Mouse (Mus musculus): Measurements from ENCODE around the gene Klf3. TPM values are rescaled to one million over a fixed set of nuclear protein-coding genes. Genes with fewer than 3 reads are reported as not detected.

Gene Klf3
- polyA plus RNA-seq, 1 experiment from 2014 or later: 25.1 TPM

DNA sequence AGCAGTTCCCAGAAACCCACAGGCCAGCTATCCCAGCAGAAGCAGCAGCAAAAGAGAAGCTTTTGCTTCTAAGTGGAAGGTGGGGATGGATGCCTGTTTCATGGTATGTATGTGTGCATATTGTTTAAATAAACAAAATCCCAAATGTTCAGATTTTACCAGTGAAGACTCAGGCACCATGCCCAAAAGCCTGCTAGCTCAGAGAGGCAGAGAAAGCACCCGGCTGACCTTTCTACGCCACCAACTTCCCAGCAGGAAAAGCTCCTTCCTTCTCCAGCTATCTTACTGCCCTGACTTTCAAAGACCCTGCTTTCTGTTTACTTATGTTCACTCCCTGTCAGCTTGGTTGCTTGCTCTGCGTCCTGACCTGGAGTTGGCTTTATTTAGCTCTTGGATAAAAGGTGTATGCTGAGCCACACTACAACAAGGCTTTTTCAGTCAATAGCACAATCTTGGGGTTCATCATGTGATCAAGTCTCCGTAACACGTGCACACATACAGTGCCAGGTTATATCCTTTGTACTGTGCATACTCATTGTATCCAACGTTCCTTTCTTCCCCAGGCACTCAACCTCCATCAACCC is 35.9 kb downstream of the Klf3 start:
- Histone ChIP-seq H3K4me3 (ENCODE audit: low read depth, low read length) (no peak overlapping the region), H3K27me3 (ENCODE audit: control insufficient read depth, insufficient read depth, low read depth, low read length) (no peaks in the 10 kb centered on the region), H3K27ac (ENCODE audit: low read length) (no peak overlapping the region), H3K4me1 (ENCODE audit: control insufficient read depth, insufficient read depth, low read length) (no peaks in the 10 kb centered on the region), H3K36me3 (ENCODE audit: control insufficient read depth, insufficient read depth, low read length) (no peaks in the 10 kb centered on the region), H3K9me3 (replicated peaks; ENCODE audit: control insufficient read depth, low read length, poor library complexity, severe bottlenecking) (0 out of 2 replicates have a peak, but pooled peaks cover 4% of the 10 kb centered on the region), H3K4me2 (ENCODE audit: low read length) (no peak overlapping the region), H3K9ac (ENCODE audit: low read depth, low read length) (no peak overlapping the region)
- no peak for ATAC-seq
- WGBS: 84% methylated on average over 6 of the region's 6 CpGs

DNA sequence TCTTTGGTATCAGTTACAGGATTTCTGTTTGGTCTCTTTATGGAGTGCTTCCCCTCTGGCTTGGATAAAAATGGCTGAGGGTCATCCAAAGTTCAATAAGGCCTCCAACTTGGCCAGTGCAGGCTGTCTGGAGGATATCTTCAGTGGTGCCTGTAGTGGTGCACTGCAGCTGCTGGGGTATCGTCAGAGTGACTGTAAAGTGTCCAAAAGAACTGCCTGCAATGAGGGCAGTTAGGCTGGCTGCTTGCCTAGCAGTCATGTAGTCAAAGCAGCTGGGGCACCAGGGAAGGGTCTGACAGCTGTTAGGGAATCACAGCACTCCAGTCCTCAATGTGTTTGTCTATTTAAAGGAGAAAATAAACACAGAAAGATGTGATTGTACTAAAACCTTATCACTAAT is 36.9 kb downstream of the Klf3 start:
- 57% methylated on average over 1 of the region's 1 CpGs for WGBS
- Histone ChIP-seq H3K36me3 (ENCODE audit: control insufficient read depth, insufficient read depth, low read length) (no peaks in the 10 kb centered on the region), H3K27ac (ENCODE audit: low read length) (no peak overlapping the region), H3K4me2 (ENCODE audit: low read length) (no peak overlapping the region), H3K27me3 (ENCODE audit: control insufficient read depth, insufficient read depth, low read depth, low read length) (no peaks in the 10 kb centered on the region), H3K4me1 (ENCODE audit: control insufficient read depth, insufficient read depth, low read length) (no peaks in the 10 kb centered on the region), H3K9me3 (replicated peaks; ENCODE audit: control insufficient read depth, low read length, poor library complexity, severe bottlenecking) (0 out of 2 replicates have a peak, but pooled peaks cover 4% of the 10 kb centered on the region), H3K4me3 (ENCODE audit: low read depth, low read length) (no peak overlapping the region), H3K9ac (ENCODE audit: low read depth, low read length) (no peak overlapping the region)
- ATAC-seq: no peak

- Histone ChIP-seq H3K4me3 (ENCODE audit: low read depth, low read length) (no peak overlapping the region), H3K27me3 (ENCODE audit: control insufficient read depth, insufficient read depth, low read depth, low read length) (no peaks in the 10 kb centered on the region), H3K27ac (ENCODE audit: low read length) (no peak overlapping the region), H3K36me3 (ENCODE audit: control insufficient read depth, insufficient read depth, low read length) (no peaks in the 10 kb centered on the region), H3K4me2 (ENCODE audit: low read length) (no peak overlapping the region), H3K4me1 (ENCODE audit: control insufficient read depth, insufficient read depth, low read length) (no peaks in the 10 kb centered on the region), H3K9ac (ENCODE audit: low read depth, low read length) (no peak overlapping the region), H3K9me3 (replicated peaks; ENCODE audit: control insufficient read depth, low read length, poor library complexity, severe bottlenecking) (0 out of 2 replicates have a peak, but pooled peaks cover 4% of the 10 kb centered on the region)
- no peak for ATAC-seq
- 90% methylated on average over 3 of the region's 3 CpGs for WGBS
Measured at GRCm38 (mm10) chr5:64844622-64845021, 41.4 kb downstream of the Klf3 start.

DNA sequence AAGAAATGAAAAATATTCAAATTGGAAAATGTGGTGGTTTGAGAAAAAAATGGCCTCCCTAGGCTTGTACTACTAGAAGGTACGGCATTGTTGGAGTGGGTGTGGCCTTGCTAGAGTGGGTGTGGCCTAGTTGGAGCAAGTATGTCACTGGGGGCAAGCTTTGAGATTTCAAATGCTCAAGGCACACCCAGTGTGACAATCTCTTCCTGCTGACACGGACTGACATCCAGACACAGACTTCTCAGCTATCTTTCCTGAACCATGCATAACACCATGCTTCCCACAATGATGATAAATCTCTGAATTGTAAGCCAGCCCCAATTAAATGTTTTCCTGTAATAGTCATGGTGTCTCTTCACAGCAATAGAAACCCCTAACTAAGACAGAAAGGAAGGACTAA is 44.1 kb downstream of the Klf3 start:
- no peak overlapping the region for H3K4me2 ChIP-seq (ENCODE audit: low read length)
- H3K9me3 ChIP-seq (replicated peaks; ENCODE audit: control insufficient read depth, low read length, poor library complexity, severe bottlenecking): 0 out of 2 replicates have a peak, but pooled peaks cover 4% of the 10 kb centered on the region
- no peaks in the 10 kb centered on the region for H3K36me3 ChIP-seq (ENCODE audit: control insufficient read depth, insufficient read depth, low read length)
- H3K27ac ChIP-seq (ENCODE audit: low read length): no peak overlapping the region
- H3K27me3 ChIP-seq (ENCODE audit: control insufficient read depth, insufficient read depth, low read depth, low read length): no peaks in the 10 kb centered on the region
- WGBS: 92% methylated on average over 2 of the region's 2 CpGs
- ATAC-seq: no peak
- H3K4me3 ChIP-seq (ENCODE audit: low read depth, low read length): no peak overlapping the region
- no peaks in the 10 kb centered on the region for H3K4me1 ChIP-seq (ENCODE audit: control insufficient read depth, insufficient read depth, low read length)
- no peak overlapping the region for H3K9ac ChIP-seq (ENCODE audit: low read depth, low read length)

DNA sequence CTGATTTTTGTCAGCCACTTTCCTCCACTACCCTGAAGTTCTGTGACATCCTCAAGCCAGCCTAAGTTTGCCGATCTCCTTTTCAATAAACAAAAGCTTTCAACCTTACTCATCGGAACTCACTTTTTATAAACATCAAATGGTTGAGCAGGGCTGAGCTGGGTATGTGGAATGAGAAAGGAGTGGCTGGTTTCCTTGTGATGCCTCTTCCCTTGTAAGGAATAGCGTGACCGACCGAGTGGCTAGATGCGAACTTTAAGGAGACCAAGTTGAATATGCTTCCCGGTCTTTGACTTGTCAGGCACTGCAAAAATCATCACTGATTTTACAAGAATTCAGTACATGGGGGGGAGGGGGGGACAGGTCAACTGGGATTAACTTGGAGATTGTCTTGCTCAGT is 46.7 kb downstream of the Klf3 start:
- ATAC-seq: no peak

GRCm38 (mm10) chr5:64852656-64853398 is 49.6 kb downstream of the Klf3 start:
- 0 out of 2 replicates have a peak, but pooled peaks have one; percentile 45 for ATAC-seq
- no peak overlapping the region for H3K9ac ChIP-seq (ENCODE audit: low read depth, low read length)
- no peak overlapping the region for H3K4me2 ChIP-seq (ENCODE audit: low read length)
- H3K27me3 ChIP-seq (ENCODE audit: control insufficient read depth, insufficient read depth, low read depth, low read length): no peaks in the 10 kb centered on the region
- 53% methylated on average over 5 of the region's 5 CpGs for WGBS
- H3K27ac ChIP-seq (ENCODE audit: low read length): no peak overlapping the region
- H3K4me3 ChIP-seq (ENCODE audit: low read depth, low read length): no peak overlapping the region
- no peaks in the 10 kb centered on the region for H3K36me3 ChIP-seq (ENCODE audit: control insufficient read depth, insufficient read depth, low read length)
- peaks cover 6% of the 10 kb centered on the region; the same call in 1 of the 2 replicates for H3K9me3 ChIP-seq (replicated peaks; ENCODE audit: control insufficient read depth, low read length, poor library complexity, severe bottlenecking)
- H3K4me1 ChIP-seq (ENCODE audit: control insufficient read depth, insufficient read depth, low read length): no peaks in the 10 kb centered on the region

More for the DNA sequence above, 46.7 kb downstream of the Klf3 start:
- H3K36me3 ChIP-seq (ENCODE audit: control insufficient read depth, insufficient read depth, low read length): no peaks in the 10 kb centered on the region
- no peaks in the 10 kb centered on the region for H3K27me3 ChIP-seq (ENCODE audit: control insufficient read depth, insufficient read depth, low read depth, low read length)
- peaks cover under 1% of the 10 kb centered on the region; the same call in 1 of the 2 replicates for H3K9me3 ChIP-seq (replicated peaks; ENCODE audit: control insufficient read depth, low read length, poor library complexity, severe bottlenecking)
- no peak overlapping the region for H3K9ac ChIP-seq (ENCODE audit: low read depth, low read length)
- H3K4me1 ChIP-seq (ENCODE audit: control insufficient read depth, insufficient read depth, low read length): no peaks in the 10 kb centered on the region
- whole genome bisulfite sequencing: 81% methylated on average over 7 of the region's 7 CpGs
- H3K4me2 ChIP-seq (ENCODE audit: low read length): no peak overlapping the region
- no peak overlapping the region for H3K27ac ChIP-seq (ENCODE audit: low read length)
- no peak overlapping the region for H3K4me3 ChIP-seq (ENCODE audit: low read depth, low read length)

- Histone ChIP-seq H3K4me1 (ENCODE audit: control insufficient read depth, insufficient read depth, low read length) (no peaks in the 10 kb centered on the region), H3K9ac (ENCODE audit: low read depth, low read length) (no peak overlapping the region), H3K27me3 (ENCODE audit: control insufficient read depth, insufficient read depth, low read depth, low read length) (no peaks in the 10 kb centered on the region), H3K36me3 (ENCODE audit: control insufficient read depth, insufficient read depth, low read length) (no peaks in the 10 kb centered on the region), H3K27ac (ENCODE audit: low read length) (no peak overlapping the region), H3K4me2 (ENCODE audit: low read length) (no peak overlapping the region), H3K9me3 (replicated peaks; ENCODE audit: control insufficient read depth, low read length, poor library complexity, severe bottlenecking) (peaks cover 6% of the 10 kb centered on the region; the same call in 1 of the 2 replicates), H3K4me3 (ENCODE audit: low read depth, low read length) (no peak overlapping the region)
- no peak for ATAC-seq
- whole genome bisulfite sequencing: 95% methylated on average over 5 of the region's 5 CpGs
Measured at GRCm38 (mm10) chr5:64853421-64853820, 50.2 kb downstream of the Klf3 start.

- Histone ChIP-seq H3K9ac (ENCODE audit: low read depth, low read length) (no peak overlapping the region), H3K9me3 (replicated peaks; ENCODE audit: control insufficient read depth, low read length, poor library complexity, severe bottlenecking) (peaks cover 6% of the 10 kb centered on the region; the same call in 1 of the 2 replicates), H3K4me3 (ENCODE audit: low read depth, low read length) (no peak overlapping the region), H3K4me2 (ENCODE audit: low read length) (no peak overlapping the region), H3K36me3 (ENCODE audit: control insufficient read depth, insufficient read depth, low read length) (no peaks in the 10 kb centered on the region), H3K27me3 (ENCODE audit: control insufficient read depth, insufficient read depth, low read depth, low read length) (no peaks in the 10 kb centered on the region), H3K4me1 (ENCODE audit: control insufficient read depth, insufficient read depth, low read length) (no peaks in the 10 kb centered on the region), H3K27ac (ENCODE audit: low read length) (no peak overlapping the region)
- no peak for ATAC-seq
Measured at GRCm38 (mm10) chr5:64855199-64855598, 52.0 kb downstream of the Klf3 start.

- ATAC-seq: no peak
- H3K9ac ChIP-seq (ENCODE audit: low read depth, low read length): no peak overlapping the region
- WGBS: 61% methylated on average over 5 of the region's 5 CpGs
Measured at GRCm38 (mm10) chr5:64860900-64861470, 57.8 kb downstream of the Klf3 start.

More at GRCm38 (mm10) chr5:64860900-64861470, 57.8 kb downstream of the Klf3 start:
- H3K4me2 ChIP-seq (ENCODE audit: low read length): no peak overlapping the region
- no peak overlapping the region for H3K27ac ChIP-seq (ENCODE audit: low read length)
- H3K4me1 ChIP-seq (ENCODE audit: control insufficient read depth, insufficient read depth, low read length): no peaks in the 10 kb centered on the region
- H3K27me3 ChIP-seq (ENCODE audit: control insufficient read depth, insufficient read depth, low read depth, low read length): no peaks in the 10 kb centered on the region
- no peaks in the 10 kb centered on the region for H3K36me3 ChIP-seq (ENCODE audit: control insufficient read depth, insufficient read depth, low read length)
- H3K9me3 ChIP-seq (replicated peaks; ENCODE audit: control insufficient read depth, low read length, poor library complexity, severe bottlenecking): no peaks in the 10 kb centered on the region
- H3K4me3 ChIP-seq (ENCODE audit: low read depth, low read length): no peak overlapping the region

All from midbrain, embryonic 16.5 days (tissue).